Mouse (Mus musculus) heart, embryonic 14.5 days (tissue): ENCODE results near the gene Shprh. TPM values are rescaled to one million over a fixed set of nuclear protein-coding genes. Genes with fewer than 3 reads are reported as not detected.

Source experiments
- ATAC-seq: fragments of 200-750 bp; cut with Nextera tagmentation; 2 replicates; pipeline ENCODE4 v1.8.0; 2017; ENCODE audit warnings: low read depth, moderate TSS enrichment; ENCODE audit not compliant: insufficient number of reproducible peaks, insufficient read depth, low FRiP score
- H3K27ac ChIP-seq, 2 experiments: fragments of 200-500 bp in 1 of 2; fragments of 300-500 bp in 1 of 2; sonication (generic) in 1 of 2; replicated peaks in 1 of 2; 2 replicates each; pipeline ENCODE4 v1.5.1; 2012 to 2014; ENCODE audit warnings: low read depth in 2 of 2, low read length in 2 of 2, control low read depth in 1 of 2, mild to moderate bottlenecking in 1 of 2, mixed read lengths in 1 of 2; ENCODE audit not compliant: control insufficient read depth in 1 of 2, insufficient read depth in 1 of 2
- H3K27me3 ChIP-seq: fragments of 300-500 bp; sonication (generic); 2 replicates; pipeline ENCODE4 v1.6.1; 2014; ENCODE audit warnings: mild to moderate bottlenecking, low read length, control low read depth; ENCODE audit not compliant: control insufficient read depth, insufficient read depth
- H3K36me3 ChIP-seq: fragments of 300-500 bp; sonication (generic); 2 replicates; pipeline ENCODE4 v1.6.1; 2014; ENCODE audit warnings: mild to moderate bottlenecking, control low read depth, low read length, mixed read lengths; ENCODE audit not compliant: control insufficient read depth, insufficient read depth
- H3K4me1 ChIP-seq, 2 experiments: fragments of 200-500 bp in 1 of 2; fragments of 300-500 bp in 1 of 2; sonication (generic) in 1 of 2; 2 replicates each; pipeline ENCODE4 v1.6.1; 2012 to 2014; ENCODE audit warnings: low read length in 2 of 2, control low read depth in 1 of 2, mixed read lengths in 1 of 2; ENCODE audit not compliant: control insufficient read depth in 2 of 2, insufficient read depth in 2 of 2
- H3K4me2 ChIP-seq: fragments of 300-500 bp; sonication (generic); 2 replicates; pipeline ENCODE4 v1.6.1; 2014; ENCODE audit warnings: mild to moderate bottlenecking, low read length
- H3K4me3 ChIP-seq, 2 experiments: fragments of 200-500 bp in 1 of 2; fragments of 300-500 bp in 1 of 2; sonication (generic) in 1 of 2; 2 replicates each; pipeline ENCODE4 v1.5.1; 2012 to 2014; ENCODE audit warnings: low read length in 2 of 2, mild to moderate bottlenecking in 2 of 2, control low read depth in 1 of 2, low read depth in 1 of 2, moderate library complexity in 1 of 2; ENCODE audit not compliant: control insufficient read depth in 1 of 2, insufficient read depth in 1 of 2
- H3K9ac ChIP-seq: fragments of 300-500 bp; sonication (generic); 2 replicates; pipeline ENCODE4 v1.6.1; 2014; ENCODE audit warnings: mild to moderate bottlenecking, low read length
- H3K9me3 ChIP-seq: fragments of 300-500 bp; sonication (generic); 2 replicates; pipeline ENCODE4 v1.6.1; 2016; ENCODE audit warnings: low read length, control low read depth; ENCODE audit not compliant: control insufficient read depth
- WGBS: fragments of 180-500 bp; shearing (Covaris S2); extraction: QIAGEN DNeasy Blood & Tissue Kit; methylation state at CpG from one replicate; pipeline ENCODE4 v1.1.7; 2014; 5-methylcytosine and 5-hydroxymethylcytosine counted together
- polyA plus RNA-seq: library from polyadenylated mRNA; unstranded; fragments of >200 nt; fragmentation: Nextera tagmentation; extraction: Ambion mirVana; gene quantifications from 2 replicates; pipeline ENCODE4 v1.2.1, GENCODE M21; 2014

Shprh gene
- polyA plus RNA-seq, 1 experiment from 2014 or later = 13.9 TPM

- no peak for ATAC-seq
- Histone ChIP-seq H3K36me3 (peaks cover 88% of the 10 kb centered on the region), H3K27me3 (no peaks in the 10 kb centered on the region), H3K4me3 (no peak overlapping the region), H3K9ac (no peak overlapping the region), H3K4me1 (0 out of 4 replicates have a peak, but pooled peaks cover 0 to 2% of the 10 kb centered on the region in 2 experiments), H3K9me3 (no peaks in the 10 kb centered on the region), H3K27ac (no peak overlapping the region), H3K4me2 (no peak overlapping the region)
- WGBS = 90% methylated on average over 5 of the region's 5 CpGs
These were observed 15.3 kb downstream of the Shprh start for GRCm38 (mm10) chr10:11164537-11164936.

- Histone ChIP-seq H3K36me3 (peaks cover 91% of the 10 kb centered on the region), H3K4me1 (peaks cover 0 to 5% of the 10 kb centered on the region in 2 experiments; a peak in 2 of 4 replicates), H3K9ac (no peak overlapping the region), H3K9me3 (no peaks in the 10 kb centered on the region), H3K27me3 (no peaks in the 10 kb centered on the region), H3K4me2 (no peak overlapping the region), H3K4me3 (no peak overlapping the region), H3K27ac (no peak overlapping the region)
- WGBS = 79% methylated on average over 5 of the region's 5 CpGs
- no peak for ATAC-seq
These were observed 21.0 kb downstream of the Shprh start for GRCm38 (mm10) chr10:11170252-11170651.

- Histone ChIP-seq H3K9me3 (no peaks in the 10 kb centered on the region), H3K4me1 (peaks cover 0 to 3% of the 10 kb centered on the region in 2 experiments; a peak in 2 of 4 replicates), H3K36me3 (peaks cover 85% of the 10 kb centered on the region), H3K27me3 (no peaks in the 10 kb centered on the region), H3K27ac (peak overlapping the region; percentile 77 to 85), H3K4me3 (no peak overlapping the region), H3K4me2 (peak overlapping the region; percentile 34; the same call in 1 of the 2 replicates), H3K9ac (no peak overlapping the region)
- 35% methylated on average over 4 of the region's 4 CpGs for WGBS
- peak; percentile 47; the same call in 1 of the 2 replicates for ATAC-seq
These were observed 22.4 kb downstream of the Shprh start for GRCm38 (mm10) chr10:11171615-11172014.

GRCm38 (mm10) chr10:11172519-11172918 lies 23.3 kb downstream of the Shprh start:
- 0 out of 2 replicates have a peak, but pooled peaks have one; percentile 54 for ATAC-seq
- no peaks in the 10 kb centered on the region for H3K9me3 ChIP-seq
- H3K27me3 ChIP-seq = no peaks in the 10 kb centered on the region
- H3K9ac ChIP-seq = no peak overlapping the region
- H3K4me3 ChIP-seq = no peak overlapping the region
- H3K27ac ChIP-seq = peak overlapping the region; percentile 59 to 69
- H3K4me1 ChIP-seq = peaks cover 0 to 3% of the 10 kb centered on the region in 2 experiments; a peak in 2 of 4 replicates
- H3K4me2 ChIP-seq = no peak overlapping the region
- peaks cover 83% of the 10 kb centered on the region for H3K36me3 ChIP-seq

GRCm38 (mm10) chr10:11175801-11176482 lies 26.7 kb downstream of the Shprh start:
- Histone ChIP-seq H3K9me3 (no peaks in the 10 kb centered on the region), H3K4me3 (no peak overlapping the region), H3K4me2 (no peak overlapping the region), H3K36me3 (peaks cover 77% of the 10 kb centered on the region), H3K4me1 (peaks cover 0 to 3% of the 10 kb centered on the region in 2 experiments; a peak in 2 of 4 replicates), H3K9ac (no peak overlapping the region), H3K27ac (0 out of 4 replicates have a peak overlapping the region, but pooled peaks of 1 of the 2 experiments have one; percentile 14), H3K27me3 (no peaks in the 10 kb centered on the region)
- WGBS = 69% methylated on average over 8 of the region's 8 CpGs
- ATAC-seq = no peak

GRCm38 (mm10) chr10:11180077-11180476 lies 30.9 kb downstream of the Shprh start:
- peaks cover 78% of the 10 kb centered on the region for H3K36me3 ChIP-seq
- no peak overlapping the region for H3K4me3 ChIP-seq
- no peak overlapping the region for H3K4me2 ChIP-seq
- WGBS = 91% methylated on average over 5 of the region's 5 CpGs
- H3K27me3 ChIP-seq = no peaks in the 10 kb centered on the region
- H3K27ac ChIP-seq = no peak overlapping the region
- ATAC-seq = no peak
- H3K9ac ChIP-seq = no peak overlapping the region
- no peaks in the 10 kb centered on the region for H3K4me1 ChIP-seq
- H3K9me3 ChIP-seq = no peaks in the 10 kb centered on the region

- WGBS = 89% methylated on average over 1 of the region's 1 CpGs
- Histone ChIP-seq H3K4me3 (no peak overlapping the region), H3K4me2 (no peak overlapping the region), H3K36me3 (peaks cover 75% of the 10 kb centered on the region), H3K4me1 (no peaks in the 10 kb centered on the region), H3K9ac (no peak overlapping the region), H3K9me3 (no peaks in the 10 kb centered on the region), H3K27ac (no peak overlapping the region), H3K27me3 (no peaks in the 10 kb centered on the region)
- no peak for ATAC-seq
These were observed 48.1 kb downstream of the Shprh start for GRCm38 (mm10) chr10:11197341-11197740.
